Mouse (Mus musculus) heart, embryonic 13.5 days (tissue): ENCODE measurements at regions not wholly inside any gene's neighbourhood (a gene's known extent, or its start where the extent isn't known, plus 50 kb on each side); places are given as distances from the start of the nearest gene placed in this dataset.
A peak's percentile ranks its signal among the peaks of the same experiment; 100 is the strongest.

Experiments
- ATAC-seq: fragments of 200-750 bp; cut with Nextera tagmentation; 2 replicates; pipeline ENCODE4 v1.8.0; 2017; ENCODE audit warnings: moderate TSS enrichment; ENCODE audit not compliant: insufficient number of reproducible peaks, low FRiP score, low TSS enrichment; ENCODE audit errors: extremely low read depth
- H3K27ac ChIP-seq: fragments of 300-500 bp; sonication (generic); replicated peaks from 2 replicates; pipeline ENCODE4 v1.5.1; 2015; ENCODE audit warnings: moderate library complexity, mild to moderate bottlenecking, inconsistent platforms
- H3K27me3 ChIP-seq: fragments of 300-500 bp; sonication (generic); replicated peaks from 2 replicates; pipeline ENCODE4 v1.6.1; 2015; ENCODE audit warnings: mild to moderate bottlenecking, inconsistent platforms
- H3K36me3 ChIP-seq: fragments of 300-500 bp; sonication (generic); 2 replicates; pipeline ENCODE4 v1.6.1; 2015; ENCODE audit warnings: mild to moderate bottlenecking, inconsistent platforms
- H3K4me1 ChIP-seq: fragments of 300-500 bp; sonication (generic); 2 replicates; pipeline ENCODE4 v1.6.1; 2015; ENCODE audit warnings: inconsistent platforms
- H3K4me2 ChIP-seq: fragments of 300-500 bp; sonication (generic); 2 replicates; pipeline ENCODE4 v1.6.1; 2015; ENCODE audit warnings: inconsistent platforms, mild to moderate bottlenecking, moderate library complexity
- H3K4me3 ChIP-seq: fragments of 300-500 bp; sonication (generic); 2 replicates; pipeline ENCODE4 v1.5.1; 2015; ENCODE audit warnings: moderate library complexity, mild to moderate bottlenecking, inconsistent platforms
- H3K9ac ChIP-seq: fragments of 300-500 bp; sonication (generic); 2 replicates; pipeline ENCODE4 v1.6.1; 2015; ENCODE audit warnings: inconsistent platforms, mild to moderate bottlenecking, moderate library complexity
- H3K9me3 ChIP-seq: fragments of 300-500 bp; sonication (generic); 2 replicates; pipeline ENCODE4 v1.6.1; 2016; ENCODE audit warnings: inconsistent platforms
- WGBS: fragments of 180-500 bp; shearing (Covaris S2); methylation state at CpG from one replicate; pipeline ENCODE4 v1.1.7; 2015; ENCODE audit warnings: mixed read lengths; 5-methylcytosine and 5-hydroxymethylcytosine counted together

DNA sequence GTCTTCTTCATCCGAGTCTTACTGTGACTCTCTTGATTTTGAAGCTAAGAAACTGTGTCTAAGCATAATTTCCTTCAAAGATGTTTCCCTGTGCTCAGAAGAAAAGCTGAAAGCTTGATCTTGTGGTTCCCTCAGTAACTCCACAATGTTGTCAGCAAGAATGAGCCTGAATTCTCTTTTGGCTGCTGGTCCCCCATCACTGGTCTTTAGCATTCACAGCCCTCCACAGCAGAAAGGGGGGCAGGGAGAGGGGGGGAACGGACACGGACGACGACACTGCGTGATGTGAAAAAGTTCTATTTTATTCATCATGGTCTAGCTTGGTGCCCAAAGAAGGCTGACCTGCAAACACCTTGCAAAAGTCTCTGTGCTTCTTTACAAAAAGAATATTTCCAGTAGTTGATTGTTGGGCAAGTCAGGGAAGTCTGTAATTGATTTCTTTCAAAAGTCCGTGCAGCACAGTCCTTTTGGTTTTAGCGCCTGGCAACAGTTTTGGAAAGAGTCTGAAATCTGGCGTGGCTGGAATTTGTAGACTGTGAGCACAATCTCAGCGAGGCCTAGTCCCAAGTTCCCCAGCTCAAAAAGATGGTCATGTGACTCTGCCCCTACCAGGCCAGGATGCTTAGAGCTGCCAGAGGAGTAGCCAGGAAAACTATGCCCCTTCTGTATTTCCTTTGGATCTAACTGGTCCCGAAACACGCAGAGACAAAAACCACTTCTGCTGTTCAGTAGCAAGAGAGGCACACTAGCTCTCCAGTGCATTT, 254.7 kb downstream of the Ndfip2 start:
- WGBS, result 84% methylated on average over 12 of the region's 12 CpGs
- Histone ChIP-seq H3K27me3 (no peaks in the 10 kb centered on the region), H3K4me3 (no peak overlapping the region), H3K27ac (no peak overlapping the region), H3K36me3 (no peaks in the 10 kb centered on the region), H3K4me1 (no peaks in the 10 kb centered on the region), H3K9me3 (no peaks in the 10 kb centered on the region), H3K4me2 (no peak overlapping the region), H3K9ac (no peak overlapping the region)
- no peak for ATAC-seq

DNA sequence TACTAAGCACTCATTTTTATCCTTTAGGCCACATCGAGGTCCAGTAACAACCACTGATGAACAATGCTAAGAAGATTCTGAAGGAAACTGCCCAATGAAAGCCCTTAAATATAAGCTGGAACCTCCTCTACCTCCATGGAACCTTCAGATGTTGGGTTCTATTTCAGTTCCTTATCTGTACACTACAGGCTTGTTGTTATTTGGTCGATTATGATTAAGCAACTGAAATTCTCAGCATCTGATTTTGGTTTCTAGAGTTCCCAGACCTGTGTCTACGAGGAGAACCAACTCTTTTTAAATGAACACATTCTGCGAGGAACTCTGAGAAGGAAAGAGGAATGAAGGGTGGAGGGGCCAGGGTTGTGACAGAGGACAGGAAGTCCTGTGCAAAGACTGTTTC, 253.5 kb downstream of the Ndfip2 start:
- no peaks in the 10 kb centered on the region for H3K36me3 ChIP-seq
- H3K4me1 ChIP-seq, result no peaks in the 10 kb centered on the region
- H3K9ac ChIP-seq, result no peak overlapping the region
- no peak overlapping the region for H3K4me2 ChIP-seq
- H3K9me3 ChIP-seq, result no peaks in the 10 kb centered on the region
- 78% methylated on average over 4 of the region's 4 CpGs for WGBS
- H3K27ac ChIP-seq, result no peak overlapping the region
- H3K4me3 ChIP-seq, result no peak overlapping the region
- no peak for ATAC-seq
- H3K27me3 ChIP-seq, result no peaks in the 10 kb centered on the region

DNA sequence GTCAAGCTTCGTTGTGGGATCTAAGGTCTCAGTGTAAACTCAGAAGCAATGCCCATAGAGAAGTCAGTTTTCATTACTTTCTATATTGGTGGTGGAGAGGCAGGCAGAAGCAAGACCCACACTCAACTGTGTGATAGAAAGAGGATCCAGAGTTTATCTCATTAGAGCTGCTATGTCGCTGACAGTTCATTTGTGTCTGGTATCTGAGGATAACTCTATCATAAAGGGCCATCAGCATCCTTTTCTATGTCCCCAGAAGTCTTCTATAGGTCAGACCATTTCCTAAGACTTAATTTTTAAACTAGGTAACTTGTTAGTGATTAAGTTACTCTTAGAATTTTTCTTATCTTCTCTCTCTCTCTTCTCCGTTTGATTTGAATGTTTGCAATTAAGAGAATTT, 252.8 kb downstream of the Ndfip2 start:
- Histone ChIP-seq H3K4me2 (no peak overlapping the region), H3K4me3 (no peak overlapping the region), H3K36me3 (no peaks in the 10 kb centered on the region), H3K27me3 (no peaks in the 10 kb centered on the region), H3K27ac (no peak overlapping the region), H3K9me3 (no peaks in the 10 kb centered on the region), H3K9ac (no peak overlapping the region), H3K4me1 (no peaks in the 10 kb centered on the region)
- no peak for ATAC-seq
- WGBS, result 74% methylated on average over 3 of the region's 3 CpGs

DNA sequence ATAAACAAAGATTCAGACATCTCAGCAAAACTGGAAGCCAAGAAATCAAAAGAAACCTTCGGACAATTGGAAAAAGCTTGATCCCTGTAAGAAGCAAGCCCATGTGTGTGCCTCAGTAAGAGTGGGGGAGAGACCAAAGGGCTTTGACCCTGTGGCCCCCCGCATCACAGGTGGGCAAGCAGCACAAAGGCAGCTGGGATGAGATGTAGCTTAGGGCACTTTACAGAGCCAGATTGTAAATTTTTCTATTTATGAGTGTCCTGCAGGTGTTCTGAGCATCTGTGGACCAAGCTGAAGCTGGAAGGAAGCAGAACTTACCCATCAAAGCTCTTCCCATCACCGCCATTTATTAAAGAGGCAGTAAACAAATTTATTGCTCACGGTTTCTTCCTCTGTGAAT, 246.9 kb downstream of the Ndfip2 start:
- H3K36me3 ChIP-seq, result no peaks in the 10 kb centered on the region
- no peak overlapping the region for H3K27ac ChIP-seq
- no peak overlapping the region for H3K4me2 ChIP-seq
- H3K27me3 ChIP-seq, result peaks cover 4% of the 10 kb centered on the region; the same call in 1 of the 2 replicates
- H3K4me3 ChIP-seq, result no peak overlapping the region
- peaks cover 21% of the 10 kb centered on the region for H3K4me1 ChIP-seq
- H3K9me3 ChIP-seq, result no peaks in the 10 kb centered on the region
- no peak overlapping the region for H3K9ac ChIP-seq
- ATAC-seq, result no peak
- 75% methylated on average over 4 of the region's 4 CpGs for WGBS

DNA sequence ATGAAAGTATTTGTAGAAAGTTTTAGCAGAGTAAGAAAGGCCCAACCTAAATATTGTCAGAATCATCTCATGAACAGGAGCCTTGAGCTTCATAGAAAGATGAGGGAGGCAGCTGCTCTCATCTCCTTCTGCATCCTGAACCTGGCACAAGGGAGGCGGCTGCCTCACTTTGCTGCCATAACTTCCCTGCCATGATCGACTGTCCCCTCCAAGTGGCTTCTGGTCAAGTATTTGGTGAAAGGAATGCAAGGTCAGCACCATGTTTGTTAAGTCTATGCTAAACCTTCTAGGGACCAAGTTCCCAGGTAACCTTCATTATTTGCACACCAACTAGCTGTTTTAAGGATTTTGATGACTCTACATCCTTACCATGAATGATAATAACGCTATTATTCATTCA, 246.0 kb downstream of the Ndfip2 start:
- Histone ChIP-seq H3K9me3 (no peaks in the 10 kb centered on the region), H3K4me3 (no peak overlapping the region), H3K27ac (no peak overlapping the region), H3K9ac (no peak overlapping the region), H3K27me3 (peaks cover 4% of the 10 kb centered on the region; the same call in 1 of the 2 replicates), H3K4me1 (peaks cover 26% of the 10 kb centered on the region), H3K4me2 (no peak overlapping the region), H3K36me3 (no peaks in the 10 kb centered on the region)
- 75% methylated on average over 3 of the region's 3 CpGs for WGBS
- ATAC-seq, result no peak

DNA sequence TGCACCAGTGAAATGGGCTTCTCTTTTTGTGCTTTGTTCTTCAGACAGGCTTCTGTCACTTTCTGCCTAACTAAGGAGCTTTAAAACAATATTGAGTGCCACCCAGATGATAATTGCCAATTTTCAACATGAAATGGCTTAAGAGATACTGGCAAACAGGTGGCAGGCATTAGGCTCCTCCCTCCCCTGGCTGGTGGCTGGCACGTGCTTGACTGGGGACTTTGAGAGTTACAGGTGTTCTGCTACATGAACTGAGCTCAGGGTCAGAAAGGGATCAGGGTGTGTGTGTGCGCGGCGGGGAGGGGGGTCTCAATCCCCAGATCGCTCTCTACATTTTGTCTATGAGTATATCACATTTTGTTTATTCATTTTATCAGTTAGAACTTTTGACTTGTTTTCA, 245.4 kb downstream of the Ndfip2 start:
- no peak overlapping the region for H3K4me2 ChIP-seq
- 78% methylated on average over 5 of the region's 5 CpGs for WGBS
- no peaks in the 10 kb centered on the region for H3K9me3 ChIP-seq
- peaks cover 4% of the 10 kb centered on the region; the same call in 1 of the 2 replicates for H3K27me3 ChIP-seq
- no peaks in the 10 kb centered on the region for H3K36me3 ChIP-seq
- H3K4me3 ChIP-seq, result no peak overlapping the region
- H3K4me1 ChIP-seq, result peaks cover 32% of the 10 kb centered on the region
- H3K27ac ChIP-seq, result no peak overlapping the region
- no peak for ATAC-seq
- H3K9ac ChIP-seq, result no peak overlapping the region

DNA sequence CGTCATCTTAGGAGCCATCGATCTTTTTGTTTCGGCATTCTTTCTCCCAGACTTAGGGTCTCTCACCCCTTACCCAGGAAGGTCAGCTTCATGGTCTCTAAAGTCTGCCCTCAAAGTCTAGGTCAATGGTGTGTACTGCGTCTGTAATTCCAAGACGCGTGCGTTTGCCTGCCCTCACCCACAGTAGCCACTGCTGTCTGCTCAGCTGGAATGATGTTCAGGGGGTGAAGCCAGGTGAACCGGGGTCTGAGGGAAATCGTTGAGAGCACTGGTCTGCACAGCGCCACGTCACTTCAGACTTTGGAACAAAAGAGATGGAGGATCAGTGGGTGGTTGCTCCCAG, 244.2 kb downstream of the Ndfip2 start:
- no peaks in the 10 kb centered on the region for H3K9me3 ChIP-seq
- no peak overlapping the region for H3K9ac ChIP-seq
- H3K36me3 ChIP-seq, result no peaks in the 10 kb centered on the region
- no peak for ATAC-seq
- H3K27ac ChIP-seq, result no peak overlapping the region
- H3K4me1 ChIP-seq, result peaks cover 41% of the 10 kb centered on the region
- no peak overlapping the region for H3K4me3 ChIP-seq
- 43% methylated on average over 11 of the region's 11 CpGs for WGBS
- H3K27me3 ChIP-seq, result peaks cover 4% of the 10 kb centered on the region; the same call in 1 of the 2 replicates
- H3K4me2 ChIP-seq, result peak overlapping the region; percentile 51; the same call in 1 of the 2 replicates

DNA sequence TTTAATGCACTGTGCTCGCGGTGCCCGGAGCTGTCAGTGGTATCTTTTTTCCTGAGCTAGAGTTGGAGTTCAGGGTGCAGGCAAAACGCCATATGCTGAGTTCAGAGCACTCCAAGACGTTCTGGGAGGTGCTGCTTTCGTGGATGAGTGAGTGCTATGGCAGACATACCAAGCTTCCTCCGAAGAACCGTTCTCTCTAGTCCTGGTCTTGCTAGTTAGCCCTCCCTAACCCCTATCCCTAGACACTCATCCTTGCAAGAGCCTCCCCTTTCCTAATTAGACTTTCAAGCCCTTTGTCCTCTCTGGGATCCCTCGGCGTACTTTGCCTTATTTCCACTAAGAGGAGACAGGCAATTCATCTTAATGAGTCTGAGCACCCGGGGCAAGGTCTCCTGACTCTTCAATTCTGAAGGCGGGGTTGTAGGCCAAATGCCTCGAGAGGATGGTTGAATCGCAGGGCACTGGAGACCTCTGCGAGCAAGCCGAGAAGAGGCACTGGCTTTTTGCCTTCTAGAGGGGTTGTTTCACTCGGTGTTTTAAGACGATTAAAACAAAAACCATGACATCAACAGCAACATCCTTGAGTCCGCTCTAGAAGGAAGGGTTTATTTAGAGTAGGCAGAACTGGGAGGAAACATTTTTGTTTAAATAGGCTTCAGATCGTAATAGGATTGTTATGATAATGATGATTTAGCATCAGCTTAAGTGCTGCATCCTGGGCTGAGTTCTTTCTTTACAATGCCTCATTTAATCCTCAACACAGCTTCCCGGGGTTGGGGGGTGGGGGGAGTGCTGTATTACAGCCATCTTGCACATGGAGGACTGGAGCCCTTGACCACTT, 243.6 kb downstream of the Ndfip2 start:
- 17% methylated on average over 21 of the region's 21 CpGs for WGBS
- Histone ChIP-seq H3K4me1 (peaks cover 41% of the 10 kb centered on the region), H3K27ac (no peak overlapping the region), H3K27me3 (peaks cover 4% of the 10 kb centered on the region; the same call in 1 of the 2 replicates), H3K9ac (no peak overlapping the region), H3K4me2 (peak overlapping the region; percentile 51), H3K4me3 (peak overlapping the region; percentile 13), H3K36me3 (no peaks in the 10 kb centered on the region), H3K9me3 (no peaks in the 10 kb centered on the region)
- ATAC-seq, result no peak

DNA sequence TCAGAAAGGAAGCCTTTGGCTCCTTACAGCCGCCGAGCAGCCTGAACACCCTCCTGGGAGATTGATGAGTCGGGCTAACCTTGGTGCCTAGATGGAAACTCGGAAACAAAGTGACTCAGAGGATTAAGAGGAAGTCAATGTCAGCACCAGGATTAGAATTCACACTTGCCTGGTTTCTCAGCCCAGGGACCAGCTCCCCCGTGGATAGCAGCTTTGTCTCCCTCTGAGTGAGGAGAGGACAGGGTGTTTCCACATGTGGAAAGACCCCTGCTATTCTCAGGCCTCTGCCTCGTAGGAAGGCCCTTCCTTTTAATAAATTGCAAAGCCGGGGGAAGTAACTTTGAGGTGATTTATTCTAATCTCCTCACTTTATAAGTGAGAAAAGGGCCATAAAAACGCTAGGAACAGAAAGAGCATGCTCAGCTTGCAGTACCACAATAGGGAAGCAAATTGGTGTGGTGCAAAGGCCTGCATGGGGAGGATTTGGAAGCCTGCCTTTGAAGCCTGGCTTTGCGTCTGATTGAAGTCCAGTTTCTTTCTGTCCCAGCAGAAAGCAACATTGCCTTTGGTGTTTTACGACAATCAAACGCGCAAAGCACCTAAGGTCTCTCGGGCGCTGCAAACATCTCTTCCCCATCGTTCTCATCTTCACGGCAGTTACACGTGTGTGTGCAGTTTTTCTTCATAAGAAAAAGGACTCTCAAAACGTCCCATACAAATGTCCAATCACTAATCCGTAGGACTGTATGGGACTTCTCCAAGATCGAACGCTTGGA, 242.8 kb downstream of the Ndfip2 start:
- peak overlapping the region; percentile 34 for H3K27ac ChIP-seq

DNA sequence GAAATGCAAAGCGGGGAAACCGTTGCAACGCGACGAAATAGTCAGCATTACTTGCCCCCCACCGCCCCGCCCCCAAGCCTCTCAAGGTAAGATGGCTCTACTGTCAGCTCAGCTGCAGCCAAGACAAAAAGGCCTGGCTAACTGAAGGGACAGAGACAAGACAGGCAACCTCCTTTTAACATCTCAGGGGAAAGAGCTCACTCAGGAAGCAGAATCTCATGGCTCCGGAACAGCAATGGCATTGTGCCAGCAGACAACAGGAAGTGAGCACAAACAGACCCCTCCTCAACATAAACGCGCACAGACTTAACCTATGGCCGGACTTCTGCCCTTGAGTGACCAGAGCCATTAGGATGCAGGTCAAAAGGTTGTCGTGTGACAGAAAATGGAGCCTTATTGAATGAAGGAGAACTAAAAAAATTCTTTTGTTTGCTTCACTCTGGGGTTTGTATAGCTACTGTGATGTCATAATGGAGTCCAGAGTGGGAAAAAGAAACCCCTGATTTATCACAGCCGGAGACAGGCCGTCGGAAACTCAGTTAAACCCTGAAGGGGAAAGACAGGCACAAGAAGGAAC, 241.0 kb downstream of the Ndfip2 start:
- peak overlapping the region; percentile 37 for H3K4me2 ChIP-seq
- 35% methylated on average over 15 of the region's 15 CpGs for WGBS
- peak overlapping the region; percentile 55 for H3K27ac ChIP-seq
- H3K4me1 ChIP-seq, result peaks cover 41% of the 10 kb centered on the region
- ATAC-seq, result no peak
- H3K4me3 ChIP-seq, result no peak overlapping the region
- H3K9me3 ChIP-seq, result no peaks in the 10 kb centered on the region
- no peaks in the 10 kb centered on the region for H3K36me3 ChIP-seq
- H3K9ac ChIP-seq, result no peak overlapping the region
- H3K27me3 ChIP-seq, result peaks cover 4% of the 10 kb centered on the region; the same call in 1 of the 2 replicates

More for the DNA sequence above, 242.8 kb downstream of the Ndfip2 start:
- H3K4me1 ChIP-seq, result peaks cover 41% of the 10 kb centered on the region
- H3K4me3 ChIP-seq, result peak overlapping the region; percentile 13
- no peak for ATAC-seq
- no peaks in the 10 kb centered on the region for H3K36me3 ChIP-seq
- peaks cover 4% of the 10 kb centered on the region; the same call in 1 of the 2 replicates for H3K27me3 ChIP-seq
- H3K9me3 ChIP-seq, result no peaks in the 10 kb centered on the region
- no peak overlapping the region for H3K9ac ChIP-seq
- 19% methylated on average over 21 of the region's 21 CpGs for WGBS
- H3K4me2 ChIP-seq, result peak overlapping the region; percentile 51
